Mouse (Mus musculus) liver, embryonic 12.5 days (tissue): ENCODE measurements around the gene Drc7. TPM values are rescaled to one million over a fixed set of nuclear protein-coding genes. Genes with fewer than 3 reads are reported as not detected.

ENCODE experiments used
- ATAC-seq: fragments of 200-750 bp; cut with Nextera tagmentation; 2 replicates; pipeline ENCODE4 v1.8.0; 2017; ENCODE audit warnings: moderate number of reproducible peaks, mild to moderate bottlenecking, moderate library complexity
- H3K27ac ChIP-seq: fragments of 300-500 bp; sonication (generic); 2 replicates; pipeline ENCODE4 v1.5.1; 2016; ENCODE audit warnings: mild to moderate bottlenecking
- H3K27me3 ChIP-seq: fragments of 300-500 bp; sonication (generic); replicated peaks from 2 replicates; pipeline ENCODE4 v1.6.1; 2016; ENCODE audit warnings: mild to moderate bottlenecking, moderate library complexity
- H3K36me3 ChIP-seq: fragments of 300-500 bp; sonication (generic); 2 replicates; pipeline ENCODE4 v1.6.1; 2016; ENCODE audit warnings: mild to moderate bottlenecking, moderate library complexity
- H3K4me1 ChIP-seq: fragments of 300-500 bp; sonication (generic); 2 replicates; pipeline ENCODE4 v1.6.1; 2016
- H3K4me2 ChIP-seq: fragments of 300-500 bp; sonication (generic); 2 replicates; pipeline ENCODE4 v1.6.1; 2016; ENCODE audit warnings: mild to moderate bottlenecking, moderate library complexity
- H3K4me3 ChIP-seq: fragments of 300-500 bp; sonication (generic); 2 replicates; pipeline ENCODE4 v1.5.1; 2016; ENCODE audit warnings: mild to moderate bottlenecking, moderate library complexity
- H3K9ac ChIP-seq: fragments of 300-500 bp; sonication (generic); 2 replicates; pipeline ENCODE4 v1.6.1; 2016; ENCODE audit warnings: mild to moderate bottlenecking, moderate library complexity
- H3K9me3 ChIP-seq: fragments of 300-500 bp; sonication (generic); replicated peaks from 2 replicates; pipeline ENCODE4 v1.6.1; 2016; ENCODE audit warnings: mild to moderate bottlenecking, moderate library complexity
- WGBS: fragments of 180-500 bp; shearing (Covaris S2); methylation state at CpG from one replicate; pipeline ENCODE4 v1.1.7; 2016; ENCODE audit not compliant: insufficient replicate concordance; 5-methylcytosine and 5-hydroxymethylcytosine counted together
- polyA plus RNA-seq: library from polyadenylated mRNA; unstranded; fragments of >200 nt; fragmentation: Nextera tagmentation; extraction: Ambion mirVana; gene quantifications from 2 replicates; pipeline ENCODE4 v1.2.1, GENCODE M21; 2016

Drc7 gene
- polyA plus RNA-seq, 1 experiment from 2014 or later, result 0.37 TPM

GRCm38 (mm10) chr8:95099009-95099408 lies 44.1 kb downstream of the Drc7 start:
- Histone ChIP-seq H3K9me3 (no peaks in the 10 kb centered on the region), H3K27ac (no peak overlapping the region), H3K36me3 (peaks cover 78% of the 10 kb centered on the region), H3K4me2 (no peak overlapping the region), H3K4me3 (no peak overlapping the region), H3K9ac (no peak overlapping the region), H3K27me3 (no peaks in the 10 kb centered on the region), H3K4me1 (no peaks in the 10 kb centered on the region)
- 31% methylated on average over 5 of the region's 5 CpGs for WGBS
- no peak for ATAC-seq

- ATAC-seq, result no peak
- 75% methylated on average over 4 of the region's 4 CpGs for WGBS
- no peak overlapping the region for H3K27ac ChIP-seq
- H3K9ac ChIP-seq, result no peak overlapping the region
- no peak overlapping the region for H3K4me3 ChIP-seq
- H3K4me2 ChIP-seq, result no peak overlapping the region
- H3K36me3 ChIP-seq, result peaks cover 58% of the 10 kb centered on the region
- H3K4me1 ChIP-seq, result no peaks in the 10 kb centered on the region
- no peaks in the 10 kb centered on the region for H3K27me3 ChIP-seq
- no peaks in the 10 kb centered on the region for H3K9me3 ChIP-seq
Measured at GRCm38 (mm10) chr8:95101972-95102371, 47.1 kb downstream of the Drc7 start.

GRCm38 (mm10) chr8:95107306-95107705 lies 52.4 kb downstream of the Drc7 start:
- H3K9me3 ChIP-seq, result no peaks in the 10 kb centered on the region
- H3K9ac ChIP-seq, result no peak overlapping the region
- H3K27ac ChIP-seq, result no peak overlapping the region
- no peak for ATAC-seq
- H3K36me3 ChIP-seq, result peaks cover 17% of the 10 kb centered on the region
- WGBS, result 71% methylated on average over 13 of the region's 13 CpGs
- no peak overlapping the region for H3K4me3 ChIP-seq
- H3K4me2 ChIP-seq, result no peak overlapping the region
- no peaks in the 10 kb centered on the region for H3K4me1 ChIP-seq
- 0 out of 2 replicates have a peak, but pooled peaks cover 4% of the 10 kb centered on the region for H3K27me3 ChIP-seq

- 66% methylated on average over 3 of the region's 3 CpGs for WGBS
- no peak for ATAC-seq
- Histone ChIP-seq H3K36me3 (peaks cover 4% of the 10 kb centered on the region; the same call in 1 of the 2 replicates), H3K27ac (no peak overlapping the region), H3K27me3 (0 out of 2 replicates have a peak, but pooled peaks cover 4% of the 10 kb centered on the region), H3K4me1 (no peaks in the 10 kb centered on the region), H3K9me3 (no peaks in the 10 kb centered on the region), H3K9ac (no peak overlapping the region), H3K4me2 (no peak overlapping the region), H3K4me3 (no peak overlapping the region)
Measured at GRCm38 (mm10) chr8:95112594-95112993, 57.7 kb downstream of the Drc7 start.

GRCm38 (mm10) chr8:95113108-95113507 lies 58.2 kb downstream of the Drc7 start:
- 36% methylated on average over 4 of the region's 4 CpGs for WGBS
- H3K9me3 ChIP-seq, result no peaks in the 10 kb centered on the region
- H3K4me1 ChIP-seq, result no peaks in the 10 kb centered on the region
- H3K4me3 ChIP-seq, result no peak overlapping the region
- peaks cover 4% of the 10 kb centered on the region; the same call in 1 of the 2 replicates for H3K36me3 ChIP-seq
- ATAC-seq, result no peak
- H3K27me3 ChIP-seq, result 0 out of 2 replicates have a peak, but pooled peaks cover 4% of the 10 kb centered on the region
- H3K9ac ChIP-seq, result no peak overlapping the region
- H3K4me2 ChIP-seq, result no peak overlapping the region
- no peak overlapping the region for H3K27ac ChIP-seq

- ATAC-seq, result 0 out of 2 replicates have a peak, but pooled peaks have one; percentile 15
- Histone ChIP-seq H3K27me3 (0 out of 2 replicates have a peak, but pooled peaks cover 4% of the 10 kb centered on the region), H3K9me3 (no peaks in the 10 kb centered on the region), H3K4me3 (no peak overlapping the region), H3K36me3 (peaks cover 4% of the 10 kb centered on the region; the same call in 1 of the 2 replicates), H3K9ac (no peak overlapping the region), H3K4me2 (no peak overlapping the region), H3K4me1 (no peaks in the 10 kb centered on the region), H3K27ac (no peak overlapping the region)
- WGBS, result 54% methylated on average over 3 of the region's 3 CpGs
Measured at GRCm38 (mm10) chr8:95113750-95114149, 58.8 kb downstream of the Drc7 start.

GRCm38 (mm10) chr8:95123455-95123854 lies 68.6 kb downstream of the Drc7 start:
- H3K27ac ChIP-seq, result no peak overlapping the region
- ATAC-seq, result no peak
- H3K9ac ChIP-seq, result no peak overlapping the region
- no peak overlapping the region for H3K4me2 ChIP-seq
- H3K4me3 ChIP-seq, result no peak overlapping the region
- H3K36me3 ChIP-seq, result peaks cover 18% of the 10 kb centered on the region; the same call in 1 of the 2 replicates
- no peaks in the 10 kb centered on the region for H3K27me3 ChIP-seq
- 69% methylated on average over 5 of the region's 5 CpGs for WGBS
- H3K4me1 ChIP-seq, result no peaks in the 10 kb centered on the region
- H3K9me3 ChIP-seq, result no peaks in the 10 kb centered on the region

- Histone ChIP-seq H3K36me3 (peaks cover 18% of the 10 kb centered on the region; the same call in 1 of the 2 replicates), H3K4me3 (no peak overlapping the region), H3K4me1 (0 out of 2 replicates have a peak, but pooled peaks cover 1% of the 10 kb centered on the region), H3K9ac (no peak overlapping the region), H3K4me2 (no peak overlapping the region), H3K27me3 (no peaks in the 10 kb centered on the region), H3K27ac (no peak overlapping the region), H3K9me3 (no peaks in the 10 kb centered on the region)
- ATAC-seq, result no peak
- WGBS, result 77% methylated on average over 11 of the region's 11 CpGs
Measured at GRCm38 (mm10) chr8:95126497-95126896, 71.6 kb downstream of the Drc7 start.

- H3K9me3 ChIP-seq, result no peaks in the 10 kb centered on the region
- no peak overlapping the region for H3K4me2 ChIP-seq
- H3K27me3 ChIP-seq, result no peaks in the 10 kb centered on the region
- no peak overlapping the region for H3K27ac ChIP-seq
- H3K4me1 ChIP-seq, result 0 out of 2 replicates have a peak, but pooled peaks cover 5% of the 10 kb centered on the region
- H3K4me3 ChIP-seq, result no peak overlapping the region
- H3K36me3 ChIP-seq, result peaks cover 18% of the 10 kb centered on the region; the same call in 1 of the 2 replicates
- no peak overlapping the region for H3K9ac ChIP-seq
- no peak for ATAC-seq
- WGBS, result 61% methylated on average over 9 of the region's 9 CpGs
Measured at GRCm38 (mm10) chr8:95127658-95128057, 72.8 kb downstream of the Drc7 start.

Other genes with a start within 250 kb of the Drc7 start
- gene Ccl17, start 244.7 kb upstream of the Drc7 start, polyA plus RNA-seq, result 0.36 TPM in 1 of 2 replicates, not detected in the other
- gene Coq9, start 216.8 kb upstream of the Drc7 start, polyA plus RNA-seq, result 55.1 and 57.2 TPM in 2 replicates
- gene Ciapin1, start 216.7 kb upstream of the Drc7 start, polyA plus RNA-seq, result 80.9 and 83.4 TPM in 2 replicates
- gene Polr2c, start 197.7 kb upstream of the Drc7 start, polyA plus RNA-seq, result 107 and 112 TPM in 2 replicates
- gene Dok4, start 178.8 kb upstream of the Drc7 start, polyA plus RNA-seq, result 13.8 and 14.6 TPM in 2 replicates
- gene Ccdc102a, start 137.0 kb upstream of the Drc7 start, polyA plus RNA-seq, result 9.1 and 10.0 TPM in 2 replicates
- 0.90 and 0.91 TPM in 2 replicates for gene Adgrg5, start 131.4 kb upstream of the Drc7 start, polyA plus RNA-seq
- gene Adgrg1, start 80.4 kb upstream of the Drc7 start, polyA plus RNA-seq, result 78.5 and 80.9 TPM in 2 replicates
- gene Adgrg3, start 37.4 kb upstream of the Drc7 start, polyA plus RNA-seq, result 7.9 and 8.7 TPM in 2 replicates
- gene Katnb1, start 26.1 kb downstream of the Drc7 start, polyA plus RNA-seq, result 17.8 and 18.5 TPM in 2 replicates
- 6.2 and 8.8 TPM in 2 replicates for gene Kifc3, start 147.7 kb downstream of the Drc7 start, polyA plus RNA-seq